Mouse (Mus musculus) embryonic facial prominence, embryonic 15.5 days (tissue): ENCODE data around the gene Ntsr1. TPM values are rescaled to one million over a fixed set of nuclear protein-coding genes. Genes with fewer than 3 reads are reported as not detected.

Experiments used
- polyA plus RNA-seq: library from polyadenylated mRNA; unstranded; fragments of >200 nt; fragmentation: Nextera tagmentation; extraction: Ambion mirVana; gene quantifications from 2 replicates; pipeline ENCODE4 v1.2.1, GENCODE M21; 2015

Gene Ntsr1
- polyA plus RNA-seq, 1 experiment from 2014 or later = 0.32 TPM

Other genes starting within 250 kb of the Ntsr1 start
- gene Rps21, start 242.6 kb upstream of the Ntsr1 start, polyA plus RNA-seq = 599 and 606 TPM in 2 replicates
- gene Cables2, start 226.5 kb upstream of the Ntsr1 start, polyA plus RNA-seq = 13.5 and 14.2 TPM in 2 replicates
- gene Rbbp8nl, start 210.1 kb upstream of the Ntsr1 start, polyA plus RNA-seq = 1.5 and 1.8 TPM in 2 replicates
- not detected in 2 replicates for gene Gata5, start 165.3 kb upstream of the Ntsr1 start, polyA plus RNA-seq
- gene Slco4a1, start 43.7 kb upstream of the Ntsr1 start, polyA plus RNA-seq = 3.1 and 3.4 TPM in 2 replicates
- 28.5 and 29.6 TPM in 2 replicates for gene Mrgbp, start 81.3 kb downstream of the Ntsr1 start, polyA plus RNA-seq
- 62.1 and 62.9 TPM in 2 replicates for gene Ogfr, start 89.3 kb downstream of the Ntsr1 start, polyA plus RNA-seq
- gene Col9a3, start 97.8 kb downstream of the Ntsr1 start, polyA plus RNA-seq = 137 and 216 TPM in 2 replicates
- gene Tcfl5, start 142.7 kb downstream of the Ntsr1 start, polyA plus RNA-seq = 0.24 and 0.42 TPM in 2 replicates
- 28.1 and 28.6 TPM in 2 replicates for gene Dido1, start 210.0 kb downstream of the Ntsr1 start, polyA plus RNA-seq
- gene Gid8, start 210.1 kb downstream of the Ntsr1 start, polyA plus RNA-seq = 69.1 and 70.4 TPM in 2 replicates
- gene Slc17a9, start 225.3 kb downstream of the Ntsr1 start, polyA plus RNA-seq = 3.3 and 3.7 TPM in 2 replicates